Mouse (Mus musculus) adipose tissue, adult 10 weeks (tissue): ENCODE results near the gene Eef1a1. TPM values are rescaled to one million over a fixed set of nuclear protein-coding genes. Genes with fewer than 3 reads are reported as not detected.

Source experiments
- polyA plus RNA-seq: library from polyadenylated mRNA; stranded (reverse); fragments of 350-450 nt; fragmentation: Illumina TruSeq; extraction: RNeasy Lipid Tissue Mini Kit (QIAGEN cat#74804); gene quantifications from one replicate; pipeline ENCODE4 v1.2.3, GENCODE M21; 2014; ENCODE audit warnings: low read depth, low replicate concordance

Gene Eef1a1
- polyA plus RNA-seq, result 8,136 TPM

GRCm38 (mm10) chr9:78488890-78489420 is at the start of gene Eef1a1:
Gene Eef1a1, minus strand, starts transcription at chr9:78489151.

GRCm38 (mm10) chr9:78447973-78448873 is 40.7 kb downstream of the Eef1a1 start, which contains the start of the genes Mto1 and Gm17324:
Gene Mto1, plus strand, starts transcription at chr9:78448208.
Gene Gm17324, minus strand, starts transcription at chr9:78448786.

GRCm38 (mm10) chr9:78442579-78443392 is 46.2 kb downstream of the Eef1a1 start, which contains the start of gene Cgas:
Gene Cgas, minus strand, starts transcription at chr9:78443237.

Other genes with a start within 250 kb of the Eef1a1 start
- not detected for gene Gm3776, start 232.0 kb downstream of the Eef1a1 start, polyA plus RNA-seq
- gene Gm10639, start 199.2 kb downstream of the Eef1a1 start, polyA plus RNA-seq, result not detected
- gene Omt2a, start 174.4 kb downstream of the Eef1a1 start, polyA plus RNA-seq, result not detected
- not detected for gene Omt2b, start 161.6 kb downstream of the Eef1a1 start, polyA plus RNA-seq
- gene Gsta2, start 133.4 kb downstream of the Eef1a1 start, polyA plus RNA-seq, result 1.9 TPM
- not detected for gene Dppa5a, start 121.0 kb downstream of the Eef1a1 start, polyA plus RNA-seq
- not detected for gene Ooep, start 110.4 kb downstream of the Eef1a1 start, polyA plus RNA-seq
- gene Ddx43, start 93.4 kb downstream of the Eef1a1 start, polyA plus RNA-seq, result 0.26 TPM
- 0.97 TPM for gene Cgas, start 45.9 kb downstream of the Eef1a1 start, polyA plus RNA-seq
- 12.2 TPM for gene Mto1, start 40.9 kb downstream of the Eef1a1 start, polyA plus RNA-seq
- gene Gm17324, start 40.4 kb downstream of the Eef1a1 start, polyA plus RNA-seq, result 0.36 TPM
- 30.5 TPM for gene Slc17a5, start 98.9 kb upstream of the Eef1a1 start, polyA plus RNA-seq
- 3.4 TPM for gene Cd109, start 126.4 kb upstream of the Eef1a1 start, polyA plus RNA-seq